Mouse (Mus musculus) frontal cortex, postnatal 10 days (tissue): ENCODE data around the gene Pde7b.

Experiments used
- DNase-seq, 2 experiments: peaks; one replicate each; pipeline ENCODE4 v3.0.0; 2022; ENCODE audit warnings: low spot score in 2 of 2, mixed read lengths in 1 of 2

The Pde7b gene

DNA sequence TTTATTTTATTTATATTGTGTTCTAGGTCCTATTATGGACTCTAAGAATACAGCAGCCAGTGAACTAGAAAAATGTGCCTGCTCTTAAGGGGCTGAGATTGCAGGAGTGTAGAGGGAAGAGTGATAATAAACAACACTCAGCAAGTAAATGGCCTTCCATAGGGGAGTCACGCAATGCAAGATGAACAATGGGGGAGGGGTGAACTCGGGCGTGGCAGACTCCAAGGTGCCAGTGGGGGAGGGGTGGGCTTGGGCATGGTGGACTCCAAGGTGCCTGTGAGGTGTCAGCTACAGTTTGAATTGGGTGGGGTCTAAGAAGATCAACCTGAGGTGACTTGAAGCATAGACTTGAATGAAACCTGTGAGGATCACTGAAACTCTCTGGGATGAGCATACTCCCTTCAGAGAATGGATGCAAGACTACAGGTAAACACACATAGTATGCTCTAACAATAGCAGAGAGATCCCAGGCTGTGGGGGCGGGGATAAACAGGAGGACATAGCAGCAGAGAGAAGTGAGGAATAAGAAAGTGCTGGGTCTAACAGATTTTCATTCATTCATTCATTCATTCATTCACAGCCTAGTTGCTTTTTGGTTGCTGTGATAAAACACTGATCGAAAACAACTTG is 230.9 kb downstream of the Pde7b start:
- DNase-seq: no peak

DNA sequence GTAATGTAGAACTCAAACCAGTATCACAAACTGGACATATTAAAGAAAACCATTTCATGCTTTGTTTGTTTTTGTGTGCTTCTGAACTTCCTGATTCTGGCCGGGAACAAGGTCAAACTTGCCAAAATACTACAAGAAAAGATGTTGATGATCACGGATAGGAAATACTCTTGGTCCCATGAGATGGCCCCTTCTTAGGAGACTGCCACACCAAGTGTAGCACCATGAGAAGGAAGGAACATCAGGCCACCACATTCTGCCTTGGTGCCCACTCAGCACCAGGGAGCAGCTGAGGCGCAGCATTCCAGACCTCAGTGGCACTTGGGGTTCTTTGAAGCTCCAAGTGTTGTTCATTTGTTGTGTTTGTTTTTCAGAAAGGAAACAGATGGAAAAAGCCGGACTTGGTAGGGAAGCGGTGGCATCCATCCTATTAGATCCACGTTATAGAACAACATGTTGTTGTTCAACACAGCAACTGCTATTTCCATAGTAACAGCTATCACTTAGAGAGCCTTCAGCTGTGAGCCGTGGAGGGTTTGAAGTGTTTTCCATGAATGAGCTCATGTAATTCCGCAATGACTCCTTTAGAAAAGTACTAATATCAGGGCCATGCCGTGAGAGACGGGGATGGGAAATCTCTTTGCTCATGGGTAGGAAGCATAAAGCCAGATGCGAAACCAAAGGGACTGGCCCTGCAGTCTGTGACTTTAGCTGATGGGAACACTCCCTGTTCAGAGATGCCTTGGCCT is 232.5 kb downstream of the Pde7b start:
- DNase-seq: no peak

DNA sequence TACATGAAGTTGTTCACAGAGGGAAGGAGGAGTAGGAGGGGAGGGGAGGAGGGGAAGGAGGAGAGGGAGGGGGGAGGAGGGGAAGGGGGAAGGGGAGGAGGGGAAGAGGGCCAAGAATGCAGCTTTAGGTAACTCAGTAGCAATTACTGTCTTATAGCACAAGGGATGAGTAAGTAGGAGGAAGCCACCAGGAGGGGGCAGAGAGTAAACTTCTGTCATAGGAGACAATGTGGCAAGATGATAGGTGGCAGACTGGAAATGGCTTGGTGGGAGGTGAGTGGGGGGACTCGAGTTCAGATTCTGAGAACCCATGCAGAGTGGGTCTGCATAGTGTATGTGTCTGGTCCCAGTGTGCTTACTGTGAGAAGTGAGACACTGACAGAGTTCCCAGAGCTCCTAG is 234.1 kb downstream of the Pde7b start:
- no peak for DNase-seq

DNA sequence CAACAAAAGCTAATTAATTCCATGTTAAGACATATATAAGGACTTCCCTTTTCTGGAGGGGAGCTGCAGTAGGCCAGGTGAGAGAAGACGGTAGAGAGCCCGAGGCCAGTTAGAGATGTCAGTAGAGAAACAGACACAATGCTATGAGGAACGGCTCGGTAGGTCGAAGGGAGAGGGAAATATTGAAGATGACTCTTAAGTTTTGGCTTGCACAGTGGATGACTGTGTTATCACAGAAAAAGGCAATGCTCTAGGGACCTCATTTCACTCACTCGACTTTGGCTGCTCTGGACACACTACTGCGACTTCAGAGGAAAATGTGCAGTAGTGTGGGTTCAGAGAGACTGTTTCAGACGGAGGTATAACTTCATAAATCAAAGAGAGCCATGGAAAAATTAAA is 234.6 kb downstream of the Pde7b start:
- DNase-seq: no peak

DNA sequence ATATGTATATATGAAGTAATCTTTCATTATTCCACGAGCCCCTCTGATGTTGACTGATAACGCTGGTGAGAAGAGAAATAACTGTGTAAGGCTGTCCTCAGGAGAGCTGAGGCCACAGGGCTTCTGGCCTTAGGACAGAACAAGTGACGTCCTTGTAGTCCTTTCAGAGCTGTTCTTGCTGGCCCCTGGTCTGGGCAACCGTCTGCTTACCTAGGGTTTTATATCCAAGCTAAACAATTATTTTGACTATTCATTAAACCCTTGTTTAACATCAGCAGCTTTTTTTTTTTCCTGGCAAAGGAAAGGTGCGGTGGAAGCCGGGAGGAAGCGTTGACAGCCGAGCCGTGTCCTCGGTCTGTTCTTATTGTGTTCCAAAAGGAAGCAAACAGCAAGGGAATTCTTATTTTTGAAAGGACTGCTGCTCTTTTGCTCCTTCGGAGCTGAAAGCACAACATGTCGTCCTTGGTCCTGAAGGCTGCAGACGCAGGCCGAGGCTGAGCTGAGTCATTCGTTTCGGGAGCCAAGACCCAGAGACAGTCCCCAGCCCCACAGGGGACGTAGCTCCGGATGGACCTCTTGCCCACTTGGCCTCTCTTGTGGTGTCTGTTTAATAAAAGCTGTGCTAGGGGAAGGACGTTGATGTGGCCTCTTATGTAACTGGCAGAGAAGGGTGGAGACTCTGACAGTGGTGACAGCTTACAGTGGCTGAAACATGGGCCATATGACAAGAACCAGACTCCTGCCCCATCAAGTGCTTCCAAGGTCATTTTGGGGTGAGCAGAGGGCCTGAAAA is 238.2 kb downstream of the Pde7b start:
- no peak for DNase-seq

DNA sequence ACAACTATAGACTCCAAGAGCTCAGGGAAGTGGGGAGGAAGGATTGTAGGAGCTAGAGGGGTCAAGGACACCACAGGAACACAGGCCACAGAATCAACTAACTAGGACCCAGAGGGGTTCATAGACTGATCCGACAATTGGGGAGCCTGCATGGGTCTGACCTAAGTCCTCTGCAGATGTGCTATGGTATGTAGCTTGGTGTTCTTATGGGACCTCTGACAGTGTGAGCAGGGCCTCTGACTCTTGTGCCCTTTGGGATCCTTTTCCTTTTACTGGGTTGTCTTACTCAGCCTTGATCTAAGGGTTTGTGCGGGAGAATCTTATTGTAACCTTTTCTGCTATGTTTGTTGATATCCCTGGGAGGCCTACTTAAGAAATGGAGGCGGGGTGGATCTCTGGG is 239.1 kb downstream of the Pde7b start:
- no peak for DNase-seq

DNA sequence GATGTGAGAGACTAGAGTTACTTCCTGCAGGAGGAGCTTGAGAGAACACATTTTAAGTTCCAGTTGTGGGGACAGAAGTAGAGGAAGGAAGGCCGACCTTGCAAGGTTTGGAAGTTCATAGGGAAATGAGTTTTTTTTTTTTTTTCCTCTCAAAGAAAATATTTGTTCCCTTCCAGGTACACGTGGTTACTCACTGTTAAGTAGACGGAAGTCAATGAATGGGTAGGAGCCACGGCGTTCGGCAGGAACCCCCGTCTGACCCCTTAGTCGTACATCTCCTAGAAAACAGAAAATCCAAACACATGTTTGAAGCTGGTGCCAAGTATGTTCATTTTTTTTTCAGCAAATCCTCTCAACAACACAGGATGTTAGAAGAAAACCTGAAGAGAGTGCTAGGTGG is 245.4 kb downstream of the Pde7b start:
- DNase-seq: no peak

DNA sequence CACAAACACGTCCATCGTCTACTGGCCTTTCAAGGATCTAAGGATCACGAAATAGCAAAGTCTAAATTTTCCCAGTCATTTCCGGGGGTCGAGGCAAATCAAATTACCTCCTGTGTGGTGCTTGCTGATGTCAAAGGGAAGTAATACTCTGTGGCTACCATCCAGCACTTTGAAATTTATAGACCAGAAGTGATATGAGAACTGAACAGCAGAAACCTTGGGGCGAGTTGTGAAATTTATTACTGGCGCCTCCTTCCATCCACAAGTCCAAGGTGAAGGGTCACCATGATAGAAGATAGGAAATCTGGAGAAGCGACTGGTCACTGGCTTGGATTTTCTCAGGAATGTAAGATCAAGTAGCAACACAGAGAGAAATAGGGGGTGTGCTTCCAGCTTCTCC is 246.4 kb downstream of the Pde7b start:
- DNase-seq: no peak

DNA sequence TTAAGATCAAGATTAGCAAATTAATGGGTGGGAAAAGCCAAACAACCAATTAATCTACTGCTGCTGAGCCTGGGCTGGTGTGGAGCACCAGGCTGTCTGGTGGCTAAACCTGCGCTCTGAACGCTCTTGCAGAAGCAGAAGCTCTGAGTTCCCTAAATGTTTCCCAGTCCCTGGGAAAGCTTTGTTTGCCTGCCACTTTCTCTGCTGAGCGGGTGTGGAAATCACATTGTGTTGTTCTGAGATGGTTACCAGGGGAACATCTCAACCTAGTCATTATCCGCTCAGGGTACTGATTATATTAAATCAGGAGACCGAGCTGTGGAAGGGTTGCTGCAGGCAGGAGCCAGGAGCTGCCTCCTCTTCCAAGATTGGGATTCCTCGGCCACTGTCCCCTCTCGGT is 250.0 kb downstream of the Pde7b start:
- DNase-seq: peak; percentile 38 to 40

DNA sequence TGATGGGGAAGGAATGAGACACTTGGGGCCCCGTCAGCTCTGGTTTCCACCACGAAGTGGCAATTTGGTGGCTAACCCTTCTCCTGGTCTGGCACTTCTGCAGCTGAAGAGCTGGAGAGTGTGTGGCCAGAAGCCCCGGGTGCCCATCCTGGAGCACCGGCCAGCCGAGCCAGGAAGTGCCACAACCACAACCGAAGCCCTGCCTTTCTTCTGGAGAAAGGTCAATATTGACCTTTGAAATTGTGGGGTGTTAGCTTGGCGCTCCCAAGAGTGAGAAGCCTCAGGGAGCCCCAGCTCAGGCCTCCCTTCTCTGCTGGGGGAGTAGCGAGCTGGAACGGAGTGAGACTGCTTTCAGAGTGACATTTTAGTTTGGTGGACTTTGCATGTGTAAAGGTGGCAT is 250.8 kb downstream of the Pde7b start:
- DNase-seq: no peak

DNA sequence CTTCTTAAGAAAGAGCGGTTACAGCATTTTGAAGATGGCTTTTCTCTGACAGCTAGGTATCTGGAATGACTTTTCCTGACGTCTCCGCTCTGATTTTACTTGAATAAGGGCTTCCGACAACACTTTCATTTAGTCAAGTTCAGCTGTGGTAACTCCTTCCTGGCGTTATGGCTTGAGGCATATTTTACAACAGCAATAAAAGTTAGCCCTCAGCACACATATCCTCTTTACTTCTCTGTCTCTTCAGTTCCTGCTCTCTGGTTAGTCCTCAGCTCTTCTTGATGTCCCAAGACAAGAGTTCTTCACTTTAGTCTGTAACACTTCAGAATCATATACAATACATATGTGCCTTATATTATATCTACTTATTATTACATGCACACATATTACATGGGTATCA is 251.4 kb downstream of the Pde7b start:
- no peak for DNase-seq

DNA sequence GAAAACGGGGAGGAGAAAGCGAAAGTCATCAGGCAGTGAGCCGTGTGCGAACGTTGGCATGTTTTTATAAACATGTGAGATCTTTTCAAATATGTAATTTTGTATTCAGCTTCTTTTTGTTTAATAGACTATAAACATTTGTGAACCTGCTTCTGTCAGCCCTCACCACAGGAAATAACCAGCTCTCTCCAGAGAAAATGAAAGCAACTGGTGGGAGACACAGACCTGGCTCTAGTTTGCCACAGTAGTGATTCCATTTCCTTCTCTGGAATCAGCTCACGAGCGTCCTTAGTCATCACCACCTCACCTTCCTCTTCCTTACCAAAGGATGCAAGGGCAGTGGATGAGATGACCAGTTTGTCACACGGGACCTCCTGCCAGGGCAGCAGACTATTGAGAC is 252.9 kb downstream of the Pde7b start:
- no peak for DNase-seq

DNA sequence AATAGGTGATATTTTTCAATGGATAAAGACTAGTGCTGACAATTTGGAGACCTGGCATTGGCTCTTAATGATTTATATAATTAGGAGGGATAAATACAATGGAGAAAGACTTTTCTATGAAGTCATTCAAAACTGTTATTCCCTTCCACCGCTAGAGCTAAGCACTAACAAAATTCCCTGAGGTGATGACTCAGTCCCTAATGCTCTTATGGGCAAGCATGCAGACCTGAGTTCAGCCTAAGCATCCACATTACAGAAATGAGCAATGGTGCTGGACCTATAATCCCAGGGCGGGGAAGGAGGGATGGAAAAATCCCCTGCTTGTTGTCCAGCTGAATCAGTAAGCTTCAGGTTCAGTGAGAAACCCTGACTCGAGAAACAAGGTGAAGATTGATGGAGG is 260.2 kb downstream of the Pde7b start:
- no peak for DNase-seq

DNA sequence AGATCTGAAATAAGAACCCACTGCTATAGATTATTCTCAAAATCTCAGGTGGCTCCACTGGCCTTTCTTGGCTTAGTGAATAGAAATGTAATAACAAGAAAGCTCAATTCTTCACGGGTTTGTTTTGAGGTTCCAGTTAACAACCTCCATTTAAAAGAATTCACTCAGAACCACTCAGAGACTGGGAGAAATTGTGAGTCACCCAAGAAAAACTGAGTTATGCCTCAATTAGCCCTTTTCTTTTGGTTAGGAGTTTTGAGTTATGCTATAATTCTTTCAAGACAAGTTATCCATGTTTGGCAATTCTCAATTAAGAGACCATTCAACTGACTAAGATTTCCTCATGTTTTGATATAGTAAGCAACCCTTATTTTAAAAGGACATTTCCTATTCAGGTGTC is 260.9 kb downstream of the Pde7b start:
- no peak for DNase-seq

DNA sequence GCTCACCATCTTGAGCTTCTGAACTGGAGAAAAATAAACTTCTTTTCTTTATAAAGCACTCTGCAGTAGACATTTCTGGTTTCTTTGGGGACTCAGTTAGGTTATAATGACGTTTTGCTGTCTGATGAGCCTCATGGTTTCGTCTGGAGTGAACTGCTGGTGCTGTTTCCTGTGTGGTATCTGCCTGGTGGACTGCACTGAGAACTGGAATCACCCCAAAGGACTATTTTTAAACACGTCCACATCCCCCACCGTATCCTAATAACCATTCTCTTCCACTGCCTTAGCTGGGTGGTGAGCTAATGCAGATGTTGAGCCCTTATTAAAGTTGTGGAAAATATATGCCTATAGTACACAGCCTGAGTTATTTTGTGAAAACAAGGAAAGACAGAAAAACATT is 262.3 kb downstream of the Pde7b start:
- DNase-seq: no peak

DNA sequence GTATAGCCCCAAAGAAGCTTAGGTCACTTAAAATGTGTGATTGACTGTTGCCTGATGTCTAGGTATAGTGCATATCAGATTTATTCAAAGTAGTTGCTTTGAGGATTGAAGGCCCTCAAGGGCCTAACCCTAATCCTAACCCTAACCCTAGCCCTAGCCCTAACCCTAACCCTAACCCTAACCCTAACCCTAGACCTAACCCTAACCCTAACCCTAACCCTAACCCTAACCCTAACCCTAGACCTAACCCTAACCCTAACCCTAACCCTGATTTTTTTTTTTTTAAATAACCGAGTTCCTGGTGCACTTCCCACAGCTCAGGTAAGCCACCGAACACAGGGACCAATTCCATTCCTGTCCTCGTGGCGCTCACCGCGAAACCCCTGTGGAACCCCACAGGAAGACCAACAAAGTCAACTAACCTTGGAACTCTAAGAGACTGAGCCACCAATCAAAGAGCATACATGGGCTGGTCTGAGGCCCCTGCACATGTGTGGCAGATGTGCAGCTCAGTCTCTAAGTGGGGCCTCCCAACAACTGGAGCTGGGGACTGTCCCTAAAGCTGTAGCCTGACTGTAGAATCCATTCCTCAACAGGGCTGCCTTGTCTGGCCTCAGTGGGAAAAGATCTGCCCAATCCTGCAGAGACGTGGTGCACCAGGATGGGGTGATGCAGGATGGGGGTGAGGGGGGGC is 265.1 kb downstream of the Pde7b start:
- no peak for DNase-seq

DNA sequence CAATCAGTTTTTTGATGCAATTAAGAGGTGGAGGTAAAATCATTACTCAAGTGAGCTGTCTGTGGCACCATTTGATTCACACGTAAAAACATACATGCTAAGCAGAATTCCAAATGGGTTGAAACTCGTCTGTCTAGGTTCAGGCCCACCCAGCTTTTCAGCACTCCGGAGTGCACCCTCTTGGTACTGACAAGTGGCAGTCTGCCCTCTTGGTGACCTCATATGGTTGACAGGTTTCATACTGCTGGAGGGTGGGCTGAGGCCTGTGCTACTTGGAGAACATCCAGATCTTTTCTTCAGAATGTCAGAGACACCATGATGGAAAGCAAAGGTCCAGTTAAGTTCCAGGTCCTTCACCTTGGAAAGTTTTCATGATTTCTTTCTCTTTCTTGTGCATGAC is 265.7 kb downstream of the Pde7b start:
- no peak for DNase-seq

DNA sequence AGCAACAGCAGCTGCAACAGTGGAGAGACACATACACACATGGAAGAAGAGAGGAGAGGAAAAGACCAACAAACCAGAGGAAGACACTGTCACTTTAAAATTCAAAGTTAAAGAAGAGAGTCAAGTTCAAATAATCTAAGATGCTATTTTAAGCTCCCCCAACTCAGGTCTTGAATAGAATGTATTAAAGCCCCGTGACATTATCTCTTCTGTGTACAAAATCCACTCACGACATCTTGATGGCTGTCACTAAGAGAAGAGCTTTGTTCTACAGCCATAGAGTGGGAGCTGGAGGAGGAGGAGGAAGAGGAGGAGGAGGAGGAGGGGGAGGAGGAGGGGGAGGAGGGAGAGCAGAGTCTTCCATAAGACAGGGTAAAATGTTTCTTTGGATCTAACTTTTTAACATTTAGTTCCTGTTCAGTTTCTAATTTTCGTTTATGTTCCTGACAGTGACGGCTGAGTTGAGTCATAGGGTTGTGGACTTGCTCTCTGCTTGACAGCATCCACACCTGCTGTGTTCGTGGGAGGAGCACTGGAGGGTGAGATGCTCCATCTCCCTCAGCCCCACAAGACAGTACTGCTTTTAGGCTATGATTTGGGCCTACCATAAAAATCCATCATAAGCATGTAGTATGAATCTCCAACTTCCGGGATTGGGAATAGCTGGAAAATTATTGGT is 270.4 kb downstream of the Pde7b start:
- no peak for DNase-seq

DNA sequence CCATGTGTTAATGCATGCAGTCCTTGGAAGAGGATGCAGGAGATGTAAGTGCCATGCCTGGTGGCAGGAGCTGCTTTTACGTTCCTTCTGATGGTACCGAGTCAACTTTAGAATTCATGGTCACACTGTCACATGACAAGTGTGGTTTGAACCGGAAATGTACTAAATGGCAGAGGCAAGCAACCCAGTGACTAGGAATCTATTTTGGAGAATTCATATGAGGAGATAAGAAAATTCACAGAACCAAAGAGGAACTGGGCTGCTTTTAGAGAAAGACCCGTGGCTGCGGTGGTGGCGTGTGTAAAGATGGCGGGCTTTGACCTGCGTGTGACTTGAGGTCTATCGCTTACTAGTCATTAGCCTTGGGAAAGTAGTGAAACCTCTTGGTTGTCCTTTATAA is 287.4 kb downstream of the Pde7b start:
- DNase-seq: no peak

DNA sequence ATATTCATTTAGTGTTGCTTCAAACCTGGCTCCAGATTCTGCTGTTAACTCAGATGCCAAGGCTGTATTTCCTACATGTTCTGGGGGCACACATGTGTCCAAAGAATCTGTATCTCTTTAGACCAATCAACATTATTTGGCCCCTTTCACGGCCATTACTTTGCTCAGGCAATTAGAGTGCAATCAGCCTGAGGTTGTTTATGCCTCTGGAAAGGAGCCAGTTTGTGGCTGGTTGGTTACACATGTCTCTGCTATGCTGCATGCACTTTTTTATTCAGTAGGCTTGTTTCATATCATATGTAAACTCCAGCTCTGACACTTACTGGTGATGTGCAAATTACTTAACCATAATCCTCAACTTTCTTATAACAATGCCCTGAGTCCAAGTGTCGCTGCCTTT is 287.9 kb downstream of the Pde7b start:
- DNase-seq: no peak

DNA sequence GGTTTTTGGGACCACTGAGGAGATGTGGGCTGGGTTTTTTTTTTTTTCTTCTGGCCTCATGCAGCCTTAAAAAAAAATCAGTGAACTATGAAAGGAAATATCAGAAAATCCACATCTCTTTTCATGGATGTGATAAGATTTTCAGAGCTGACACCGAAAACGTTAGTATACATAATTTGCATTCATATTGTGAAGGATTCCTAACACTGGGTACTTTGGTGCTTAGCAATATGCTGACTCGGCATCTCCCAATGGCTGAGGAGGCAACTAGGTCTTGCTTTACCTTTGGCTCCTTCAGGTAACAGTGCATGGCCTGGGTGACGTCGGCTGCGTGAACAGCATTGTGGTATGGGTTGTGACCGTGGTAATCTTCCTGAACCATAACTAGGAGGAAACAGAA is 289.0 kb downstream of the Pde7b start:
- DNase-seq: no peak

DNA sequence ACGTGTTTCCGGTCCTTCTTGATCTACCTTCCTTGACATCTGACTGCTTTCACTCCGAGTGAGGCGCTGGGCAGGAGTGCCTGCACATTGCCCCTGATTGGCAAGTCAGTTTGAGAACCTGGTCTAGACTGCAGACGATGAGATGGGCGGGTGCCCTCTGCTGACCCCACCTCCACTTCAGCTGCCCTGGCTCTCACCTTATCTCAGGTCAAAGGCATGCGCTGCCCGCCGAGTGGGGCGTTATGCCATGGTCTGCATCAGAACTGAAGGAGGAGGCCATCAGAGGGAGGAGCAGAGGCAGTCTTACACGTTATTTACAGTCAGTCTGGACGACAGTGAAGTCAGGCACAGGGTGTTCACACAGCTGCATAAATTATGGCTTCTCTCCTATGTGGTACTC is 293.5 kb downstream of the Pde7b start:
- DNase-seq: peak in 1 of 2 experiments; percentile 5
